Mouse (Mus musculus): ENCODE measurements at regions not wholly inside any gene's neighbourhood (a gene's known extent, or its start where the extent isn't known, plus 50 kb on each side); places are given as distances from the start of the nearest gene placed in this dataset.
A peak's percentile ranks its signal among the peaks of the same experiment; 100 is the strongest.

GRCm38 (mm10) chr15:25305801-25306200, 107.8 kb downstream of the Basp1 start:
- no peak for DNase-seq (ENCODE audit: low spot score)

- no peak for DNase-seq (ENCODE audit: low spot score)
These were observed 110.2 kb downstream of the Basp1 start for GRCm38 (mm10) chr15:25303379-25303778.

DNA sequence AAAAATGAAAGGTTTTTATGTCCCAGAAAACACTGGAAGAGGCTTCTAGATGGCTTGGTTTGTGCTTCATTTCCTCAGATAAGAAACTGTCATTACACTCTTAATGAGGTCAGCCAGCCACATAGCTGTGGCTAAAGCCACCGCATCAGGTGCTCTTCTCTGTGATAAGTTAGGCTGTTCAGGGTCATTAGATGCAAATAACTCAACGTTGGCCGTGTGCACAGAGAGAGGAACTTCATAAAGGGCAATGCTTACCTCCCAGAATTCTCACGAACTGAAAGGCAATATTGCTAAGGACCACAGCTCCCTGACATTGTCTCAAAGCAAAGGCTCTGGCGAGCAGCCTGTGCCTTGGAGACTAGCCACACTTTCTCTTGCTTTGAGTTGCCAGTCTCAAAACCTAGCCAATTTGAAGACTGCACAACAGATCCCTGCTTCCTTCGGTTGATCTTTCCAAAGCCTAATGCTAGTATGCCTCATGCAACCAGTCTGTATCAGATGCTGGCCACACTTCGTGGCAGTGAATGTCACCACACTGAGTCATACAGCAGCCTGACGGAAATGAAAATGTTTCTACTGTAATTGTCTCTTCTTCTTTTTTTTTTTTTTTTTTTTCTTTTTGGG, 110.8 kb downstream of the Basp1 start:
- DNase-seq (ENCODE audit: low spot score) = no peak

DNA sequence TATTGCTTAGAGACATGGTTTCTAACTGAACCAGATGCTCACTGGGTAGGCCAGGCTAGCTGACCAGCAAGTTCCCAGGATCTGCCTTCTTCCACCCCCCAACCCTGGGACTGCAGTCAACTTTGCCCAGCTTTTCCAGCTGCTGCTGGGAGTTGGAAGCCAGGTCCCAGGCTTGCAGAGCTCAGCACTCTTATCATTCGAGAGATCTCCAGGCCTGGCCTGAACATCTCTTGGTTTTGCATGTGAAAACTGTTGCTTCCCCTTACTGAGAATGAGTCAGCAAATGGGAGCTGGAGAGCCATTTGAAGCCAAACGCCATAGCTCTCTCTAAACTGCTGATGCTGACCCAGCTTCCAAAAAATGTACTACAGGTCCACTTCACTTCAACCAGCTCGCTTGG, 111.8 kb downstream of the Basp1 start:
- no peak for DNase-seq (ENCODE audit: low spot score)

GRCm38 (mm10) chr15:25297278-25297677, 116.3 kb downstream of the Basp1 start:
- DNase-seq (ENCODE audit: low spot score) = no peak

DNA sequence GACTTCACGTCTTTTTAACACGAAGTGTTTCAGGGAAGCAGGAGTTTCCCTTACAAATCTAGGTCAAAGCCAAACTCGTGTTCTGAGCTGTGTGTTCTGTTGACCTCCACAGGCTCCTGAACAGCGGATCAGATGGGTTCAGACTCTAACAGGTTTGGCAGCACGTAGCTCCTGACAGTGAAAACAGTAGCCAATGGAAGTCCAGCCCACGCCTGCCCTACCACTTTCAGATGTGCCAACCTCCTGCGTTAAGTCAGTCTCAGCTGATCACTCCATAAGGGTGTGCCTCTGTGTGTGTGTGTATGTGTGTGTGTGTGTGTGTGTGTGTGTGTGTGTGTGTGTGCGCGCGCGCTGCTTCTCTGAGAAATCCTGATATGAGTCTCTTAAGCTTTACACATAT, 116.8 kb downstream of the Basp1 start:
- DNase-seq (ENCODE audit: low spot score) = no peak

- DNase-seq (ENCODE audit: low spot score) = no peak
These were observed 117.8 kb downstream of the Basp1 start for GRCm38 (mm10) chr15:25295753-25296152.

DNA sequence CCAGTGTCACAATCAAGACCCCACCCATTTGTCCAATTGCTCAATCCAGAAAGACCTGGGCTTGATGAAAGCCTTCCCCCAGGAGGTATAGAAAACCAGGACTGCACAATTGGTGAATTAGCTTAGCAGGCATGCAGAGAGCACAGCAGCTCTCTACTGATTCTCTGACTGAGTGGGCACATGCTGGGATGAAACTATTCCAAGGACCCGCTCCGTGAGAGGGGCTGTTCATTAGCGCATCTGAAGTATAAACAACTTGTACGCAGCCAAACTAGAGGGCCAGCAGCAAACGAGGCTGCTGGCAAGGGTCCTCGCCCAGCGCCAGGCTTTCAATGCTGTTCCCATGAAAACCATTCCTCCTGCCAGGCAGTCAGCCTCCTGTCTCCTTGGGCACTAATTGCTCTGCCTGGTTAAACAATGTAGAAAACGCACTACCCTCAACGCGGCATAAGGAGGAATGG, 122.3 kb downstream of the Basp1 start:
- DNase-seq (ENCODE audit: low spot score) = no peak

GRCm38 (mm10) chr15:25287850-25288249, 125.7 kb downstream of the Basp1 start:
- no peak for DNase-seq (ENCODE audit: low spot score)

GRCm38 (mm10) chr15:25284354-25285199, 129.0 kb downstream of the Basp1 start:
- DNase-seq (ENCODE audit: low spot score) = no peak

GRCm38 (mm10) chr15:25283713-25284112, 129.9 kb downstream of the Basp1 start:
- no peak for DNase-seq (ENCODE audit: low spot score)

- no peak for DNase-seq (ENCODE audit: low spot score)
These were observed 131.2 kb downstream of the Basp1 start for GRCm38 (mm10) chr15:25282346-25282745.

GRCm38 (mm10) chr15:25281942-25282341, 131.6 kb downstream of the Basp1 start:
- DNase-seq (ENCODE audit: low spot score) = no peak

DNA sequence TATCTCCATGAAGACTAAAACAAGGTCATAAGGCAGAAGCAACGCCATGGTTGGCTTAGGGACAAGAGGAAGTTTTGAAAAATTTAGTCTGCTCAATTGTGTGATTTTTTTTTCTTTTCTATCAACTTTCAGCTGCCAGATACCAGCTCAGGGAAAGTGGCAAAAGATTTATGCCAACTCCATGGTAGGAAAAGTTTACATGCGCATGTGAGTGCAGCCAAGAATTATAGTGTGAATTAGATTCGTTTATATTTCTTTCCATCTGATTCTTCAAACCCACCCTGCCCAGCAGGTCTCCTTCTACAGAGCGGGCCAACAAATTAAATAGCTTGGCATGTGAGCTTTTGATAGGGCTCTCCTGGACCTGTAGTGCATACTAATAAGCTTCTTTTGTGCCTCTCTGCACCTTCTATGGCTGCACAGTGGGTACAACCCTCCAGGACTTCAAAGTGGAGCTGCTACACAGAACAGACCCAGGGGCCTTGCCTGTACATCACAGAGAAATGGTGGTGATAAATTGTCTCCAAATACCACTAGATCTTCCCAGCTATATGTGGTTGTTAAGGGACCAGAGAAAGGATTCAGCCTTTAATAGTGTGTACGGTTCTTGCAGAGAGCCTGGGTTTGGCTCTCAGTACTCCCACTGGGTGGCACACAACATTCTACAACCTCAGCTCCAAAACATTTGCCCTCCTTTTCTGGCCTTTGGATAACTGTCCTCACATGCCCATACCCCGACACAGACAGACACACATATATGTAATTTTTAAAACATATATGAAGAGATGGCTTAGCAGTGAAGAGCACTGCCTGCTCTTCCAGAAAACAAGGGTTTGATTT, 135.0 kb downstream of the Basp1 start:
- no peak for DNase-seq (ENCODE audit: low spot score)

DNA sequence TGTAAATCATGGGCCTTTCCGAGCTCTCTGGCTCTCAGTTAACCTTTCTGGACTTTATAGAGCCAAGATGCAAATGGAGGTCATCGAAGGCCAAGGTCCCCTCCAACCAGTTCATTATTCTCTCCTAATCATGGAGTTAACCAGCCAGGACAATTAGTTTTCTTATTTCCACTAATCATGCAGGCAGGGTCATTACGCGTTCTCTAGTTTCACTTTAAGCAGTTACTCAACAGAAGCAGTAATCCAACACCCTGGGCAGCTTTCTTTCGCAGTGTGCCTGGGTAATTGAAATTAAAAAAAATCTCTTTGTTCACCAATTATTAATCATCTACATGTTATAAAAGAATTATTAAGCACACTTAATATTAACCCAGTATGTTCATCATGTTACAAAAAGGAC, 137.3 kb downstream of the Basp1 start:
- no peak for DNase-seq (ENCODE audit: low spot score)

DNA sequence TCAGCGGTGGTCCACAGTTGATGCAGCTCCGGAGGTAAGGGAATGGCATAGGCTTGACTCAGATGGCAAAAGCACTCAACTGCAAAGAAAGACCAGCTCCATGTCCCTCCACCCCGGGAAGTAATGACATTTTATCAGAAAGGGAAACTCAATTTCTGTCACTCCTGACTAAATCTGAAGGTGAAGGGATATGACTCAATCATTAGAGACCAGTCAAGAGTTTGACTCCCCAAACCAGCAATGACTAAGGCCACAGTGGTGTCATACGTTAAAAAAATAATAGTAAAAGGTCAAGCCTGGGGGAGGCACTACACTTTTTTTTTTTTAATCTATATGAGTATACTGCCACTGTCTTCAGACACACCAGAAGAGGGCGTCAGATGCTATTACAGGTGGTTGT, 141.7 kb downstream of the Basp1 start:
- DNase-seq (ENCODE audit: low spot score) = no peak

GRCm38 (mm10) chr15:25270349-25270748, 143.2 kb downstream of the Basp1 start:
- peak; percentile 16 for DNase-seq (ENCODE audit: low spot score)

DNA sequence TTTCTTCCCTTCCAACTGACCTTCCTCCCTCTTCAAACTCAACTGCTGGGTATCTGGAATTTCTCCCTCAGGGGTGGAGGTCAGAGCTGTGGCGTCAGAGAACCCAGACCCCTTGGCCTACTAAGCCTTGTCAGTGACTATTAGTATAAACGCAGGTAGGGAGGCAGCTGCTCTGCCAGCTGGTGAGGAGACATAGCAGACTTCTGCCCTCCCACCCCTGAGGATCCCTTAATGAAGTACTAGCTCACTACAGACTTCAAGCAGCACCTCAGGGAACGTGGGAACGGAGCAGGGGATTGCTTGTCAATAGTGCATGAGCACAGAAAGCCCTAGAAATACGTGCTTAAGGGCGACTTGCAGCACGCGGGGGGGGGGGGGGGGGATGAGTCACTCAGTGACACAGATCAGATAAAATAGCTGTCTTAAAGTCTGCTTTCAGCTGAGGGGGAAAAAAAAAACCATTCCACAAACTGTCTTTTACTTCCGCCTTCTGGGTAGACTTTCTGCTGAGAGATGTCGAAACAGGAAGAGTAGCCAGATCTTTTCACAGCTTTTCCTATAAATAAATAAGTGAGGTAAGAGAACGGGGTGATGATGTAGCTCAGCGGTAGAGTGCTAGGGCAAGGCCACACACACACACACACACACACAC, 144.1 kb downstream of the Basp1 start:
- DNase-seq (ENCODE audit: low spot score) = no peak

DNA sequence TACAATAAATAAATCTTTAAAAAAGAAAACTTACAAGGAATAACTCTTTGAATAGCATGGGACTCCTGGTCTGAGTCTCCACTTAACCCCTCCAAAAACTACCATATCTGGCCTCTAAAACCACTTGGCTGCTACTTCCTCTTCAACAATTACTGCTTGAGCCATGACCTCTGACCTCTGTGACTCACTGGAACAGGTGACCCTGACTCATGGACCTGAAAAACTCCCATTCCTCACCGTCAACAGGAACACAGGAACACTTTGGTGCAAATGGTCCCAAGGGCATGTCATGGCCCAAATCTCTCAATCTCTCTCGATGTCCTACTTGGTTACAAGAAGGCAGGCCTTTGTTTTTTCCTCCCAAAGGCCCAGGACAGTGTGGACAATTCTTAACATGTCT, 145.1 kb downstream of the Basp1 start:
- DNase-seq (ENCODE audit: low spot score) = no peak

DNA sequence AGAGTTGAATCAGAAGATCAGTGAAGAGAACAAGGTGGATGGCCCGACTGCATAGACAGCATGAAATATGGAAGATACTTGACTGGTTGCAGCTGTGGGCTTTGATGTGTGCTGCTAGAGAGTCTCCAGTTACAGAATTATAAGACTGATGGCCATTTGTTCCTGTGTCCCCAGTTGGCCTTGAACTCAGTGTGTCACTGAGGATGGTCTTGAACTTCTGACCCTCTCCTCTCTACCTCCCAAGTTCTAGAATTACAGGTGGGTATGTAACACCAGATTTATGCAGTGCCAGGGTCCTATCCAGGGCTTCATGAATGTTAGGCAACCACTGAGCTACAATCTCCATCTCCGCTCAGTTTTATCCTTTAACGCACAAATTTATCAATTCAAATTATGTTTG, 146.1 kb downstream of the Basp1 start:
- no peak for DNase-seq (ENCODE audit: low spot score)

DNA sequence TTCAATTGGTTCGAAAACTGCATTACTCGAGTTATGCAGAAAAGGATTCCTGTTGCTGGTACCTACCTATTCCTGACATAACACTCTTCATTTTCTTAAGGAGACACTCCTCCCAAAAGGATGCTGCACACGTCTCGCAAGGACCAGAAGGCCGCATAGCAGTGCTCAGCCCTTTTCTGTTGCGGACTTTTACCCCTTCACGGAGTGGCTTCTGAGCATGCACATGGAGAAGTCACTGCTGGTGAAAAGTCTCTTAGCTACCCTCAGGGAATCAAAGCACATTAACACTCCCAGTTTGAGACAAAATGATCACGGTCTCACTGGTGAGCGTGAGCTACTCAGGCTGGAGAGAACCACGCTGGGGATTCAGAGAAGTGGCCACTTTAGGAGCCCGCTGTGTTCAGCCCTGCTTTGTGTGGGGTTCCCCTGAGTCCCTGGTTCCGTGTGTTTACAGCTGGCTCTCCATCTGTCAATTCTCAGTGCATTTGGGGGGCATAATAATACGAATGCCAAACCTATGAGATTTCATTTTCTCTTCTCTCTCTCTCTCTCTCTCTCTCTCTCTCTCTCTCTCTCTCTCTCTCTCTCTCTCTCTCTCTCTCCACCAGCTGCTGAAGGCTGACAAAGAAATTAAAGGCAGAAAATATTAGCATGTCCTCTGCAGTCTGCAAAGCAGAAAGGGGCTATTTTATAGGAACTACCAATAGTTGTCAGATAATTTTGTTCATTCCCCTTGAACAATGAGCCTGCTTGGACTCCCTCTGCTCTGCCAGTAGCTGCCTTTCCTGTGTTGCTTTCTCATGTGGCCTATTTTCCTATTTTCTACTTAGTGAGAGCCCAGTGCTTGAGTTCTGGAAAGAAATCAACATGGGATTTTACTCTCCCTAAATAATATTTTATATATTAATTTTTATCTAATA, 160.7 kb downstream of the Basp1 start:
- no peak for DNase-seq (ENCODE audit: low spot score)

All from testis, postnatal 14 days (tissue).